Mouse (Mus musculus): ENCODE data around the gene Nr6a1.

Nr6a1 gene

GRCm38 (mm10) chr2:38927115-38927979 lies at the start of gene Nr6a1:
Gene Nr6a1, minus strand, starts transcription at chr2:38927688.
- DNase-seq (ENCODE audit: low read depth, low spot score): peak; percentile 77

GRCm38 (mm10) chr2:38975941-38976805 lies 48.7 kb upstream of the Nr6a1 start:
- DNase-seq (ENCODE audit: low read depth, low spot score): no peak

- DNase-seq (ENCODE audit: low read depth, low spot score): no peak
Measured at GRCm38 (mm10) chr2:38975181-38975580, 47.7 kb upstream of the Nr6a1 start.

- DNase-seq (ENCODE audit: low read depth, low spot score): no peak
Measured at GRCm38 (mm10) chr2:38974171-38974570, 46.7 kb upstream of the Nr6a1 start.

- no peak for DNase-seq (ENCODE audit: low read depth, low spot score)
Measured at GRCm38 (mm10) chr2:38973701-38974100, 46.2 kb upstream of the Nr6a1 start.

GRCm38 (mm10) chr2:38973223-38973622 lies 45.7 kb upstream of the Nr6a1 start:
- no peak for DNase-seq (ENCODE audit: low read depth, low spot score)

- DNase-seq (ENCODE audit: low read depth, low spot score): no peak
Measured at GRCm38 (mm10) chr2:38970057-38970456, 42.6 kb upstream of the Nr6a1 start.

- DNase-seq (ENCODE audit: low read depth, low spot score): no peak
Measured at GRCm38 (mm10) chr2:38969650-38970049, 42.2 kb upstream of the Nr6a1 start.

GRCm38 (mm10) chr2:38964198-38964597 lies 36.7 kb upstream of the Nr6a1 start:
- DNase-seq (ENCODE audit: low read depth, low spot score): no peak

GRCm38 (mm10) chr2:38957671-38958223 lies 30.3 kb upstream of the Nr6a1 start:
- no peak for DNase-seq (ENCODE audit: low read depth, low spot score)

- no peak for DNase-seq (ENCODE audit: low read depth, low spot score)
Measured at GRCm38 (mm10) chr2:38956062-38956461, 28.6 kb upstream of the Nr6a1 start.

GRCm38 (mm10) chr2:38953152-38953883 lies 25.8 kb upstream of the Nr6a1 start:
- no peak for DNase-seq (ENCODE audit: low read depth, low spot score)

GRCm38 (mm10) chr2:38950281-38950719 lies 22.8 kb upstream of the Nr6a1 start:
- no peak for DNase-seq (ENCODE audit: low read depth, low spot score)

- no peak for DNase-seq (ENCODE audit: low read depth, low spot score)
Measured at GRCm38 (mm10) chr2:38947566-38947965, 20.1 kb upstream of the Nr6a1 start.

- DNase-seq (ENCODE audit: low read depth, low spot score): no peak
Measured at GRCm38 (mm10) chr2:38944460-38945161, 17.1 kb upstream of the Nr6a1 start.

- no peak for DNase-seq (ENCODE audit: low read depth, low spot score)
Measured at GRCm38 (mm10) chr2:38943977-38944376, 16.5 kb upstream of the Nr6a1 start.

GRCm38 (mm10) chr2:38943161-38943560 lies 15.7 kb upstream of the Nr6a1 start:
- DNase-seq (ENCODE audit: low read depth, low spot score): no peak

GRCm38 (mm10) chr2:38941898-38942297 lies 14.4 kb upstream of the Nr6a1 start:
- DNase-seq (ENCODE audit: low read depth, low spot score): no peak

- no peak for DNase-seq (ENCODE audit: low read depth, low spot score)
Measured at GRCm38 (mm10) chr2:38941426-38941825, 13.9 kb upstream of the Nr6a1 start.

- DNase-seq (ENCODE audit: low read depth, low spot score): no peak
Measured at GRCm38 (mm10) chr2:38939047-38939446, 11.6 kb upstream of the Nr6a1 start.

GRCm38 (mm10) chr2:38938007-38938406 lies 10.5 kb upstream of the Nr6a1 start:
- DNase-seq (ENCODE audit: low read depth, low spot score): no peak

Data from CD4-positive helper T cell, adult 2 months (primary cell).